Mouse (Mus musculus): Measurements from ENCODE around the gene Nelfa.
"Not testable (repeated sequence)": the region's sequence is repeated elsewhere in the genome, so short reads cannot be mapped to it uniquely, and the experiment has no call there.

Gene Nelfa

DNA sequence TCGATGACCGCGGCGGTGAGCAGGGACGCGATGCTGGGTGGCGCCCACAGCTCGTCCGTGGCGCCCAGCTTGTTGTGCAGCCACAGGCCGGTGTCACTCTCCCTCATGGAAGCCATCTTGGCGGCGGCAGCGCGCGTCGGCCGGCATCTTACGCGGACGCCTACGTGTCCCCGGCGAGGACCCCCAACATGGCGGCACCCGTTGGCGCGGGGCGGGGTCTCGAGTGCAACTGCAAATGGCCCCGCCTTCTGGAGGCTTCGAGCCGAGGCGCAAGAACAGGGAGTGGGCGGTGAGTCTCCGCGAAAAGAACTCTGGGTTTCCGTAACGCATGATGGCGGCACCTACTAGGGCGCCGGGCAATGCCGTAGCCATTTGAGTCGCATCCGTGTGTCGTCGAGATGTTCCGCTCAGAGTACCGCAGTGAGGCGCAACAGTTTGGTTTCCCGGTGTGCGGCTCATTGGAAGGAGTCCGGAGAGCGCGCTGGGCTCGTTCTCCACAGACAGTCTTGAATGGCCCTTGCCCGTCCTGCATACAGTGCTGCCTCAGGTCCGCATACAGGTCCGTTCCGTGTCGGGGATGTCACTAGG lies at the start of gene Nelfa:
Nelfa (minus strand) TSS at position 294 of the 588 bp plus-strand sequence.
- peak; percentile 97 to 98 for DNase-seq (ENCODE audit: low spot score in 2 of 2)

DNA sequence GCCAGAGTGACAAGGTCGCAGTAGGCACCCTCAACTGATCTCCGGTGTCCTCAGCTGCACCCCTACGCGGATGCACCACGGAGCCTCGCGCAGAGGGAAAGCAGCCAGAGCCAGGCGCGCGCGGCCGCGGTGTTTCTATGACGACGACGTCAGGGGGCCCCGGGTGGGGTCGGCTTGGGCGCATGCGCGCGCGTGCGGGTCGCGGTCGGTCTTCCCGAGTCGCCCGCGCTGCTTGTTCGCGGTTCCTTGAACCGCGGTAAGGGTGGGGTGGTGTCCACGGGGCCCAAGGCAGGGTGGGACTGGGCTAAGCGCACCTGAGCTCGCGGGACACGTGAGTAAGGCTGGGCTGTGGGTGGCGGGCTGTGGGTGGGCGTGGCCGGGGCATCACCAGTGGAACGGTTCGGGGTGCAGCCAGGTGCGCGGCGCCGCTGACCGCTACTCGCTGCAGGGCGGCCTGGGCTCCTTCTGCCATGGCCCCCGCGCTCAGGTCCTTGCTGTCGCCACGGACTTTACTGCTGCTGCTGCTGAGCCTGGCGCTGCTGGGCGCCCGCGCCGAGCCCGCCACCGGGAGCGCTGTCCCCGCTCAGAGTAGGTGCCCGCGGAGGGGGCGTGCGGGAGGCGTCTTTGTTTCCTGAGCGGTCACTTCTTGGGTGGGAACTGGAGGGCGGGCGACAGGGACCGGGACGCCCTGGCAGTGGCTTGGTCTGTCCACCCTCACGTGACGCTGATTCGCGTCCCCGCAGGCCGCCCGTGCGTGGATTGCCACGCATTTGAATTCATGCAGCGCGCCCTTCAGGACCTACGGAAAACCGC lies 47.3 kb upstream of the Nelfa start, which contains the start of gene Gm1673:
Gm1673 (plus strand) TSS at position 125 of the 813 bp plus-strand sequence.
- DNase-seq (ENCODE audit: low spot score in 2 of 2): peak; percentile 29 to 48

DNA sequence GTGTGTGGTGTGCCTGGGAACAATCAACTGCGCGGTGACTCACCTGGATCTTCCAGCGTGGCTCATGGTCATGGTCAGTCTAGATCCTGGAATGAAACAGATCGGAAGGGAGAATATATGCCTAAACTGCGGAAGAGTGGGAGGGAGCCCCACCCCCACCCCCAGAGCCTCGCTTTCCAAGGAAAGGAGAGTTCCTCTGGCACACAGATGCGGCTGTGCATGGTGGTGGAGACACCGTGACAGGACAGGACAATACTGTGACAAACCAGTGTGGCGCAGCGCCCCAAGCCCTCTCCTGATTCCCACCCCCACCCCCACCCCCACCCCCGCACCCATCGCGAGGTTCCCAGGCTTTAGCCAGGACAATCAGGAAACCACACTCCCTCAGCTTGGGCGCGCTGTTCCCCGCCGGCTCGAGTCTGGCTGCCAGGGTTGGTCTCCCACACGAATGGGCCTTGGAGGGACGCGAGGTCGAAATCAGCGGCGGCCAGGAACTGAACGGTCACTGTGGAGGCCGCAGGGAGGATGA lies 46.6 kb upstream of the Nelfa start:
- DNase-seq (ENCODE audit: low spot score in 2 of 2): no peak

- DNase-seq (ENCODE audit: low spot score in 2 of 2): no peak
These were observed 40.1 kb upstream of the Nelfa start for GRCm38 (mm10) chr5:33976267-33976666.

DNA sequence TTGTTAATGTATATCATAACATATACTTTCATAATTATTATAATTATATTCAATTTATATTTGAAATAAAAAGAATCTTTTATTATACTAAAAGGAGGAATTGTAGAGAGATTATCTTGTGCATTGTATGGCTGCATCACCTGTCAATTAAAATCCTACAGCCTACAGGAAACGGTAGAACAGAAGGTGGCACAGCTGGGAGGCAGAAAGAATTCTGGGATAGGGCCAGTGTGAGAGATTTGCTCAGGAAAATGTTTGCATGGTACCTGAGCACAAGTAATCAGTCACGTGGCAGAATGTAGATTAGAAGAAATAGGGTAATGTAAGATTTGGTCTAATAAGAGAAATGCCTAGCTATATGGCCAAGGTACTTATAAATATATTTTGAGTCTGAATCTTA lies 38.5 kb upstream of the Nelfa start:
- DNase-seq (ENCODE audit: low spot score in 2 of 2): no peak

GRCm38 (mm10) chr5:33959382-33959781 lies 23.2 kb upstream of the Nelfa start:
- DNase-seq (ENCODE audit: low spot score in 2 of 2): no peak

- no peak for DNase-seq (ENCODE audit: low spot score in 2 of 2)
These were observed 19.7 kb upstream of the Nelfa start for GRCm38 (mm10) chr5:33955868-33956267.

DNA sequence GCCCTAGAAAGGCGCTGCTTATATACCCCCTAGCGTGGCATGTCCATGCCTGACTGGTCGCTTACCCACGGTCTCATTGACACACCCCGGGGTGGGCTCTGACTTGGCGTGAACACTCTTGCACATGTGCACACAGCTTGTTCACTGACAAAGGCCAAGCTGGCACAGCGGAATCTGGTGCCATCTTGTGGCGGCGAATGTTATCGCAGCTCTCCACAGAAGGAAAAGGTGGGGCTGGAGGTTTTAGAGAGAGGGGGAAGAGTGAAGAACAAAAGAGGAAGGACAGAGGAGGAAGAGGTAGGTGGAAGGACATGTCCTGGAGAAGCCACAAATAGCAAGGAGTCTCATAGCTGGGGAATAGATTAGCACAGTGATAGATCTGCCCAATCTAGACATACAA lies 18.1 kb upstream of the Nelfa start:
- peak; percentile 45 to 72 for DNase-seq (ENCODE audit: low spot score in 2 of 2)

- no peak for DNase-seq (ENCODE audit: low spot score in 2 of 2)
These were observed 17.4 kb upstream of the Nelfa start for GRCm38 (mm10) chr5:33953471-33954185.

GRCm38 (mm10) chr5:33948314-33948713 lies 12.1 kb upstream of the Nelfa start:
- DNase-seq (ENCODE audit: low spot score in 2 of 2): no peak

- not testable (repeated sequence) for DNase-seq (ENCODE audit: low spot score in 2 of 2)
These were observed 10.8 kb upstream of the Nelfa start for GRCm38 (mm10) chr5:33947035-33947434.

GRCm38 (mm10) chr5:33938448-33938847 lies 2.2 kb upstream of the Nelfa start:
- DNase-seq (ENCODE audit: low spot score in 2 of 2): peak in 1 of 2 experiments; percentile 82

DNA sequence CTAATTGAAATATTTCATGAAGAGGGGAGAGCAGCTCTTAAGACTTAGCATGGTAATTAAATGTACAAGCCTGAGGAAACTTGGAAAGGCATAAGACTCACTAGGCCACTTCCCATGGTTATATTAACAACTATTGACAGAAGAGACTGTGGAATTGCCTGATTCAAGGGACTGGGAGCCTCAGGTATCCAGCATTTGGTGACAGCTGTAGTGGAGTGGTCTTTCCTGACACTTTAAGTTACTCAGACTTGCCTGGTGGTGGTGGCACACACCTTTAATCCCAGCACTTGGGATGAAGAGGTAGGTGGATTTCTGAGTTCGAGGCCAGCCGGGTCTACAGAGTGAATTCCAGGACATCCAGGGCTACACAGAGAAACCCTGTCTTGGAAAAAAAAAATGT lies 1.0 kb upstream of the Nelfa start:
- no peak for DNase-seq (ENCODE audit: low spot score in 2 of 2)

- no peak for DNase-seq (ENCODE audit: low spot score in 2 of 2)
These were observed 507 bp downstream of the Nelfa start for GRCm38 (mm10) chr5:33935700-33936111.

DNA sequence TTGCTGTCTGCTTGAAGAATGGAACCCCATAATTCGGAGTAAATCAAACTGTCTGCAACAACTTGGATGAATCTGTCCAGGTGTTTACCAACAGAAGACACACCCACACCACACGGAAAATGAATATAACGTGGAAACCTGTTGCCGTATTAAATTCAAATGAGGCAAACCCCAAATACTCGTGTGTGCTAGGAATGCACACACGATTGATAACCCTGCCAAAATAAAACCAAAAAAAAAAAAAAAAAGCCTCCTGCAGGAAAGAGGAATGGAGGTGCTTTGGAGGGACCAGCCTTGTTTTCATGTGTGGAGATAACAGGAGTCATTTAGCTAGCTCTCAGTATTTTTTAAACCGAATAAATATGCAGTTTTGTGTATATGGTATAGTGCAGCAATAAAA lies 1.3 kb downstream of the Nelfa start:
- no peak for DNase-seq (ENCODE audit: low spot score in 2 of 2)

DNA sequence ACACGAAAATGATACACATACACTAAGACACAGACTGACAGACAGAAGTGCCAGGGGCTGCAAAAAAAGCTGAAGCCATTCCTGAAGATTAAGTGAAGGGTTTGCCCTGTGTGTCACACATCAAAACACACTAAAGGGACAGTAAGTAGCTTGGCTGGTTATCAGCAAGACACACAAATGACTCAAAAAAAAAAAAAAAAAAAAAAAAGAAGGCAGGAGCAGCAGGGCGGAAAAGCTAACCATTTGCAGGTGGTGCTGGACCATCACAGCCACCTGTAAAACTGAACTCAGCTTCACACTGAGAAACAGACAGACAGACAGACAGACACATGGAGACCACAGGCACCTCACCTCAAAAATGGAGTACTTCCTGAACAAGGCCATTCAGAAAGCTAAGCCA lies 2.1 kb downstream of the Nelfa start:
- no peak for DNase-seq (ENCODE audit: low spot score in 2 of 2)

DNA sequence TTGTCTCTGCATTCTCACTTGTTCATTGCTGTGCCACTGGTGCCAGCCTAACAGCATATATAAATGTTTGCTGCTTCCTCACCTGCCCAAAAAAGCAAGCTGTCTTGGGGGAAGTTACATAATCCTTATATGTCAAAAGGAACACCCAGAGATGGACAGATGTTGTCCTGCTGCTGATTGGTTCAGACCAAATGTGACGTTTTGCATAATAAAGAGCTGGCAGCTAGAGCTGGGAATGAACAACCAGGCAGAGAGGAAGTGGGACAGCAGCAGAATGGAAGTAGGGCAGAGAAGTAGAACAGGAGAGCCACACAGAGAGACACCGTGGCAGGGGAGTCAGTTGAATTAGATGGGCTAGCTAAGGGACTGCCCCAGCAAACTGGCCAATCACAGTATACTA lies 3.8 kb downstream of the Nelfa start:
- DNase-seq (ENCODE audit: low spot score in 2 of 2): no peak

- no peak for DNase-seq (ENCODE audit: low spot score in 2 of 2)
These were observed 10.0 kb downstream of the Nelfa start for GRCm38 (mm10) chr5:33926170-33926569.

DNA sequence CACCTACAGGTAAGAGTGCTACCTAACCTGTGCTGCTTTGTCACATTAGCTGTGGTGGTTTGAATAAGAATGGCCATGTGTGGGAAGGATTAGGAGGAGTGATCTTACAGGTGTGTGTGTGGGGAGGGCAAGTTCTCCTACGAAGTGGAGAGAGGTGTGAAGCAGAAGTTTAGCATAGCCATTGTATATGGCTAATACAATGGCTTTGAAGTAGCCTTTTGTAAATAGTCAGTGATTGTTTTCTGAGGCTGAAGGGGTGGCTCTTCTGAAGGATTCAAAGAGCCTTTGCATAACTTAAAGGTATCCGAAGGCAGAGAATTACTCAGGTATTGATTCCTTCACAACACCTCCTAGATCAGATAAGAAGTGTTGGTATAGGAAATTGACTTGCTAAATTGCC lies 13.6 kb downstream of the Nelfa start:
- no peak for DNase-seq (ENCODE audit: low spot score in 2 of 2)

DNA sequence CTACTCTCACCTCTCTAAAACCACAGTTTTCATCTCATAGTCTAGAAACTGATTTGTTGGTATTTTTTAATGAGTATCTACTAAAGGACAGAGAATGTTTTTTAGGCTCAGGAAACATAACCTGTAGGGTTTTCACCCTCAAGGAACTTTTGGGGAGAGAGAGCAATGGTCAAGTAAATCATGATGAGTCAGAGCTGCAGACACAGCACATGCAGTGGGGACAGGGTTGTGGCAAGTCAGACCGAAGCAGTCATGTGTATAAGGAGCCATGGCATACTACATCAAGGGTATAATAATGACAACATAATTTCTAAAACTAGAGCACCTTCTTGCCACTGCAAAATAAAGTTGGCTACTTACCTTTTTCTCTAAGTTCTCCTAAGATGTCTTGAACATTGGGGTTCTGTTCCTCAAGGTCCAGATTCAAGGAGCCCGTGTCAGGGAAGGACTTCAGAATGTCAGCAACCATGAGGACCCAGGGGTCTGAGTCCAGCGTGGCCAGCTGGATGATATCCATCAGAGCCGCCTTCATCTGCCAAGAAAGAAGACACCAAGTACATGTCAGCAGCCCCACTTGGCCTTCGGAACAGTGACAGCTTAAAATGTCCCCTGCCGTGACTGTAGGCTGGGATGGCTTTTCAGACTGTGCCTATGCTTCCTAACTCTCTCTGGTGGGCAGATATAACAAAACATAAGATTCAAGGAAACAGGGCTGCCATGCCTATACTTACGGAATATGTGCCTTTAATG lies 14.6 kb downstream of the Nelfa start:
- no peak for DNase-seq (ENCODE audit: low spot score in 2 of 2)

DNA sequence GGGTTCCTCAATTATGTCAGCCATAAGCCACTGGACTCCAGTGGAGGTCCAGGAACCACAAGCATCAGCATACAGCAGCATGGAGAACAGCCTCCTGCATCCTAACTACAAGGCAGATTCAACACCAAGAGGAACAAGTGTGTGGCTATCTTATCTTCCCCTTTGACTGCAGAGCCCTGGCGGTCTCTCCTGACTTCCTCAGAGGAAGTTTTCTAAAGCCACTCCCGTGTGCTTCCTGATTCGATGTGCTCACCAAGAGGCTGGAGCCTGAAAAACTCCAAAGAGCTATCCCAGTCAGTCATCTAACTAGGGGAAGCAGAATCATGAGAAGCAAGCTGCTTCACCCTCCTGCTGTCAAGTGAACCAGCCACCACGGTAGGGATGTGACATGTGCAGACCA lies 15.3 kb downstream of the Nelfa start:
- no peak for DNase-seq (ENCODE audit: low spot score in 2 of 2)

DNA sequence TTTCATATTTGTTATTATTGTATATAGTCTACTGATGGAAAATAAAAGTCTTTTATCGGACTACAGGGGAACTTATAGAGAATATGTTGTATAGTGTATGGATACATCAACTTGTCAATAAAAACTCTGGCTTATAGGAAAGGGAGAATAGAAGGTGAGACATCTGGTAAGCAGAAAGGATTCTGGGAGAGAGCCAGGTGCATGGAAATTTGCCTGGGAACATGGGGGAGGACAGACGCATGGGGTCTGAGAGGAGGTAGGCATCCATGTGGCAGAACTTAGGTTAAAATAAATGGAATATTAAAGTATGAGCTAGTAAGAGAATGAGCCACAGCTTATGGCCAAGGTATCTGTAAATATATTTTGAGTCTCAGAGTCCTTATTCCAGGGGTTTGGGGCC lies 16.2 kb downstream of the Nelfa start:
- no peak for DNase-seq (ENCODE audit: low spot score in 2 of 2)
